Mouse (Mus musculus) CH12.LX (cell line): Measurements from ENCODE around the gene Sertad1. TPM values are rescaled to one million over a fixed set of nuclear protein-coding genes. Genes with fewer than 3 reads are reported as not detected.

Experiments
- DNase-seq: peaks from one replicate; pipeline ENCODE4 v3.0.0-alpha.2; 2013; ENCODE audit errors: extremely low read depth
- H3K27ac ChIP-seq: 2 replicates; pipeline ENCODE4 v1.5.1; 2012; ENCODE audit warnings: low read depth, mild to moderate bottlenecking, control low read depth, moderate library complexity; ENCODE audit not compliant: insufficient read depth
- H3K27me3 ChIP-seq: replicated peaks from 2 replicates; pipeline ENCODE3; 2012; ENCODE audit warnings: inconsistent platforms
- H3K36me3 ChIP-seq, 2 experiments: replicated peaks in 1 of 2; 2 replicates each; pipeline versions ENCODE3 to v1.6.1; 2012; ENCODE audit warnings: inconsistent platforms in 1 of 2, low read length in 1 of 2, mild to moderate bottlenecking in 1 of 2, mixed read lengths in 1 of 2, moderate library complexity in 1 of 2; ENCODE audit not compliant: control insufficient read depth in 1 of 2, insufficient read depth in 1 of 2
- H3K4me1 ChIP-seq, 2 experiments: 2 replicates each; pipeline ENCODE4 v1.6.1; 2012; ENCODE audit warnings: inconsistent platforms in 1 of 2, moderate library complexity in 1 of 2; ENCODE audit not compliant: insufficient read depth in 2 of 2, control insufficient read depth in 1 of 2
- H3K4me2 ChIP-seq: 2 replicates; pipeline ENCODE4 v1.6.1; 2012; ENCODE audit warnings: low read depth, mild to moderate bottlenecking, control low read depth; ENCODE audit not compliant: poor library complexity, insufficient read depth, severe bottlenecking
- H3K4me3 ChIP-seq, 3 experiments: fragments of 150-350 bp in 1 of 3; sonication (generic) in 1 of 3; replicated peaks in 1 of 3; 2 replicates each; pipeline versions ENCODE3 to v1.5.1; 2011 to 2012; ENCODE audit warnings: low read depth in 2 of 3, low read length in 2 of 3, mild to moderate bottlenecking in 2 of 3, moderate library complexity in 2 of 3, control low read depth in 1 of 3, improper control_type of control experiment in 1 of 3, inconsistent platforms in 1 of 3, mixed read lengths in 1 of 3; ENCODE audit not compliant: poor library complexity in 1 of 3
- H3K79me2 ChIP-seq: replicated peaks from 2 replicates; pipeline ENCODE4 v1.6.1; 2012; ENCODE audit warnings: mild to moderate bottlenecking, moderate library complexity; ENCODE audit not compliant: control insufficient read depth, poor library complexity, insufficient read depth, severe bottlenecking; ENCODE audit errors: extremely low read depth
- H3K9ac ChIP-seq: 2 replicates; pipeline ENCODE4 v1.6.1; 2012; ENCODE audit warnings: low read depth, mild to moderate bottlenecking, control low read depth, moderate library complexity; ENCODE audit not compliant: insufficient read depth
- H3K9me3 ChIP-seq: replicated peaks from 2 replicates; pipeline ENCODE3; 2012; ENCODE audit warnings: low read length, inconsistent platforms, mixed read lengths
- CHD2 ChIP-seq: IDR thresholded peaks from 2 replicates; pipeline ENCODE4 v1.6.1; 2011; ENCODE audit warnings: low read length, improper control_type of control experiment
- CTCF ChIP-seq, 2 experiments: IDR thresholded peaks in 1 of 2; conservative IDR thresholded peaks in 1 of 2; 2 replicates each; pipeline ENCODE4 v1.5.1; 2011 to 2012; ENCODE audit warnings: low read depth in 2 of 2, low read length in 2 of 2, improper control_type of control experiment in 1 of 2, inconsistent platforms in 1 of 2, mild to moderate bottlenecking in 1 of 2, moderate library complexity in 1 of 2
- E2F4 ChIP-seq: IDR thresholded peaks from 2 replicates; pipeline ENCODE4 v1.6.1; 2011; ENCODE audit warnings: low read depth, low read length, improper control_type of control experiment; ENCODE audit not compliant: insufficient replicate concordance
- MXI1 ChIP-seq: IDR thresholded peaks from 2 replicates; pipeline ENCODE4 v1.6.1; 2011; ENCODE audit warnings: mild to moderate bottlenecking, low read depth, low read length, improper control_type of control experiment
- MYC ChIP-seq: IDR thresholded peaks from 2 replicates; pipeline ENCODE4 v1.6.1; 2011; ENCODE audit warnings: low read depth, mild to moderate bottlenecking, improper control_type of control experiment, low read length
- NRF1 ChIP-seq: IDR thresholded peaks from 2 replicates; pipeline ENCODE4 v1.6.1; 2014; ENCODE audit warnings: low read depth, mild to moderate bottlenecking, inconsistent platforms, low read length, improper control_type of control experiment, moderate library complexity
- POLR2A ChIP-seq: IDR thresholded peaks from 2 replicates; pipeline ENCODE4 v1.6.1; 2011; ENCODE audit warnings: low read depth, mild to moderate bottlenecking, improper control_type of control experiment, low read length
- RAD21 ChIP-seq: IDR thresholded peaks from 2 replicates; pipeline ENCODE4 v1.6.1; 2011; ENCODE audit warnings: low read depth, mild to moderate bottlenecking, low read length, improper control_type of control experiment, moderate library complexity
- SIN3A ChIP-seq: IDR thresholded peaks from 2 replicates; pipeline ENCODE4 v1.6.1; 2012; ENCODE audit warnings: low read length, improper control_type of control experiment, inconsistent platforms
- SMC3 ChIP-seq: IDR thresholded peaks from 2 replicates; pipeline ENCODE4 v1.6.1; 2011; ENCODE audit warnings: low read depth, low read length, improper control_type of control experiment
- TBP ChIP-seq: conservative IDR thresholded peaks from 2 replicates; pipeline ENCODE4 v1.6.1; 2011; ENCODE audit warnings: low read depth, low read length, improper control_type of control experiment
- TCF12 ChIP-seq: IDR thresholded peaks from 2 replicates; pipeline ENCODE4 v1.6.1; 2014; ENCODE audit warnings: low read depth, mild to moderate bottlenecking, inconsistent platforms, low read length, improper control_type of control experiment
- USF2 ChIP-seq: conservative IDR thresholded peaks from 2 replicates; pipeline ENCODE4 v1.6.1; 2011; ENCODE audit warnings: low read depth, low read length, improper control_type of control experiment
- ZNF384 ChIP-seq: IDR thresholded peaks from 2 replicates; pipeline ENCODE4 v1.6.1; 2012; ENCODE audit warnings: low read depth, low read length, improper control_type of control experiment, inconsistent platforms
- dilution Hi-C: fragments of 300-500 bp; cut with MboI; formaldehyde crosslinking; loops from 2 replicates; pipeline ENCODE4 v1.14.3; 2020; ENCODE audit warnings: low sequenced_read_pairs; ENCODE audit not compliant: extremely low pct_unique_long_range_greater_than_20kb, extremely low pct_ligation_motif_present
- in situ Hi-C: fragments of 300-500 bp; cut with MboI; formaldehyde crosslinking; loops from 3 replicates; pipeline ENCODE4 v1.14.3; 2019; ENCODE audit warnings: low sequenced_read_pairs, low pct_ligation_motif_present, low pct_unique_long_range_greater_than_20kb, mixed read lengths
- polyA plus RNA-seq: library from polyadenylated mRNA; unstranded; fragments of >175 nt; gene quantifications from 2 replicates; pipeline ENCODE4 v1.2.1, GENCODE M21; 2012; ENCODE audit warnings: low read depth; ENCODE audit not compliant: insufficient read length
- total RNA-seq, 2 experiments: library from RNA; depleted of rRNA; stranded (reverse); fragments of 300-350 nt in 1 of 2; fragments of >200 nt in 1 of 2; gene quantifications; 2 replicates each; pipeline ENCODE4 v1.2.3; 2012 to 2014

Sertad1 gene
- total and polyA plus RNA-seq, 3 experiments = 5.0 to 9.1 (median 8.3) TPM

DNA sequence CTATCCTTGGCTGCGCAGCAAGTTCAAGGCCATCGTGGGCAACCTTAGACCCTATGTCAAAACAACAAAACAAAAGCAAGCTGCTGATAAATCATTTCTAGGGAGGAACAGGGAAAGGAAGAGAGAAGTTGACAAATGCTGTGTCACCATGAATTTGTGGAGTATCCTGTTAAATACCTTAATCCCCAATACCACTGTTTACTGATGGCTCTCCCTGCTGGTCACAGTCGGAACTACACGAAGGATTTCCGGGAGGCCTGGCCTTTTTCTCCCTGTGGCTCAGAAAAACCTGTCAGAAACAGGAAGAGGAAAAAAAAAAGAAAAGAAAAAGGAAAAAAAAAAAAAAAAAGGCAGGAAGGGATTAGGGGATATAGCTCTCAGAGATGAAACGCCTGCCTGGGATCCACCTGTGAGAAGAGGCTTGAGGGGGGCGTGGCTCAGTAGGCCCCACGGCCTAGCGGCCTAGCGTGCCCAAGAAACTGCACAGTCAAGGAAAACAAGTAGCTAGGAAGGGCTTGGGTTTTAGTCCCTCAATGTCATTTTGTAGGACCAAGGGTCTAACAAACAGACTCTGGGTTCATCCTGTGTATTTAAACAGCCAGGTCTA lies 37.4 kb upstream of the Sertad1 start:
- no peak for DNase-seq
- H3K4me1 ChIP-seq = peaks cover 10 to 33% of the 10 kb centered on the region in 2 experiments
- H3K27ac ChIP-seq = no peak overlapping the region
- no peak overlapping the region for H3K4me2 ChIP-seq
- peaks cover 31% of the 10 kb centered on the region for H3K27me3 ChIP-seq
- no peak overlapping the region for H3K4me3 ChIP-seq
- TF ChIP-seq TBP (no peak), SMC3 (peak; percentile 31), CTCF (conservative IDR thresholded peaks at IDR 0.05 in 1 of 2, IDR thresholded peaks at IDR 0.05 in 1 of 2; ENCODE audit: low read depth in 2 of 2, low read length in 2 of 2) (peak; percentile 55 to 77), RAD21 (peak; percentile 17)
- dilution Hi-C loops (no loop called here), in situ Hi-C loops (no loop called here)
- no peak overlapping the region for H3K9ac ChIP-seq
- no peaks in the 10 kb centered on the region for H3K36me3 ChIP-seq
- peaks cover 2% of the 10 kb centered on the region for H3K9me3 ChIP-seq
- H3K79me2 ChIP-seq = no peaks in the 10 kb centered on the region

DNA sequence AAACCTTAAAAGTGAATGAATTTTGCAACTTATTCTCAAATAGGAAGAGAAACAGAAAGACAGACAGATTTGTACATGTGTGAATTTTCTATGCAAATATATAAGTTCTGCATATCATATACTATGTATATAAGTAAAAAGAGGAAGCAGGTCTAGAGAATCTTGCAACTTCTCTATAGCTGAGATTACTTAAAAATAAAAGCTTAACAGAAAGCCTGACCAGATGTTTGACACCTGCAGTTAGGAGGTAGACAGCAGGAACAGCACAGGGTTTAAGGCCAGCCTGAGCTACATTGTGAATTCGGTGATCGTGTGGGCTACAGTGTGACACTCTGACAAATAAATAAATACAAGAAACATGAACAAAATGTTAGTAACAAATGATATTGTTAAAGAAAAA lies 35.4 kb upstream of the Sertad1 start:
- H3K4me2 ChIP-seq = no peak overlapping the region
- H3K9me3 ChIP-seq = peaks cover 2% of the 10 kb centered on the region
- no peak for DNase-seq
- in situ Hi-C loops (no loop called here), dilution Hi-C loops (no loop called here)
- no peak overlapping the region for H3K4me3 ChIP-seq
- H3K27ac ChIP-seq = no peak overlapping the region
- H3K27me3 ChIP-seq = peaks cover 12% of the 10 kb centered on the region
- TF ChIP-seq ZNF384 = no peak
- no peak for TF ChIP-seq TCF12
- TF ChIP-seq NRF1 = no peak
- no peak for TF ChIP-seq POLR2A
- no peak for TF ChIP-seq USF2
- no peak for TF ChIP-seq CHD2
- TF ChIP-seq E2F4 = no peak
- TF ChIP-seq, all 38 proteins: peak for 0
- H3K9ac ChIP-seq = no peak overlapping the region
- H3K36me3 ChIP-seq = no peaks in the 10 kb centered on the region
- peaks cover 10 to 33% of the 10 kb centered on the region in 2 experiments for H3K4me1 ChIP-seq
- H3K79me2 ChIP-seq = no peaks in the 10 kb centered on the region

DNA sequence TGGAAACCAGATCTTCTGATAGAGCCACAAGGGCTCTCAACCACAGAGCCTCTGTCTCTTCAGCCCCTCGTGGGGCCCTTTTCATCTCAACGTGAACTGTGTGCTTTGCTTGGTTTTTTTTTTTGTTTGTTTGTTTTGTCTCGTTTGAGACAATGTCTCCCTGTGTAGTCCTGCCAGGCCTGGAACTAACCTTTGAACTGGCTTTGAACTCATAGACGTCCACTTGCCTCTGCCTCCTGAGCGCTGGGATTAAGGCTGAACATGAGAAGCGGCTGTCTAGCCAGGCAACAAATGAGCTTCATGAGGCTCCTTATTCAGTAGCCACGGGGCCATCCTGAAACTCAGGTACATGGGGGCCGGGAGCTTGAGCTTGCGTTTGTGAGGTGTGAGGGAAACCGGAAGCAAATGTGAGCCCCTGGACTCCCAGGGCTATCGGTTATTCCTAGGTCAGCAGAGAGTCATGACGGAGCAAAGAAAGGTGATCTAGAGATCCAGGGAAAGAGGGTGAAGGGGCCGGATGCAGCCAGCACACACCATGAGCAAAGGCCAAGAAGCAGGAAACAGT lies 34.4 kb upstream of the Sertad1 start:
- Histone ChIP-seq H3K9me3 (peaks cover 2% of the 10 kb centered on the region), H3K4me1 (peaks cover 2 to 25% of the 10 kb centered on the region in 2 experiments), H3K9ac (no peak overlapping the region), H3K27me3 (peaks cover 4% of the 10 kb centered on the region), H3K4me3 (no peak overlapping the region), H3K4me2 (no peak overlapping the region), H3K79me2 (no peaks in the 10 kb centered on the region), H3K36me3 (no peaks in the 10 kb centered on the region), H3K27ac (no peak overlapping the region)
- DNase-seq = no peak
- TF ChIP-seq SIN3A = no peak
- no peak for TF ChIP-seq MYC
- no peak for TF ChIP-seq MXI1
- no peak for TF ChIP-seq NRF1
- dilution Hi-C loops = no loop called here
- in situ Hi-C loops = no loop called here
